Mouse (Mus musculus) left cerebral cortex, postnatal 4 days (tissue): ENCODE results near the gene Sorcs3. TPM values are rescaled to one million over a fixed set of nuclear protein-coding genes. Genes with fewer than 3 reads are reported as not detected.
A peak's percentile ranks its signal among the peaks of the same experiment; 100 is the strongest.

Experiments used
- DNase-seq: peaks from one replicate; pipeline ENCODE4 v3.0.0-alpha.2; 2022
- intact Hi-C: fragments of 180-260 bp; cut with DNase I; formaldehyde crosslinking; loops from one replicate; pipeline ENCODE4 v1.15.1; 2025
- total RNA-seq, 2 experiments: library from RNA; stranded (reverse); gene quantifications; 2 replicates each; pipeline ENCODE4 v1.2.3; 2021

Sorcs3 gene
- total RNA-seq, 2 experiments from 2014 or later, result 15.8 to 20.9 TPM

GRCm38 (mm10) chr19:48368056-48368455 lies 162.2 kb downstream of the Sorcs3 start:
- intact Hi-C loops, result no loop called here
- no peak for DNase-seq

GRCm38 (mm10) chr19:48371787-48372186 lies 166.0 kb downstream of the Sorcs3 start:
- DNase-seq, result no peak
- intact Hi-C loops, result no loop called here

GRCm38 (mm10) chr19:48378006-48378540 lies 172.2 kb downstream of the Sorcs3 start:
- DNase-seq, result peak; percentile 10
- intact Hi-C loops, result no loop called here

- intact Hi-C loops, result no loop called here
- peak; percentile 8 for DNase-seq
Measured at GRCm38 (mm10) chr19:48391551-48391950, 185.7 kb downstream of the Sorcs3 start.

- intact Hi-C loops, result no loop called here
- DNase-seq, result no peak
Measured at GRCm38 (mm10) chr19:48404774-48405495, 199.1 kb downstream of the Sorcs3 start.

- intact Hi-C loops, result no loop called here
- peak; percentile 4 for DNase-seq
Measured at GRCm38 (mm10) chr19:48408221-48408620, 202.4 kb downstream of the Sorcs3 start.

GRCm38 (mm10) chr19:48411332-48411731 lies 205.5 kb downstream of the Sorcs3 start:
- peak; percentile 4 for DNase-seq
- intact Hi-C loops, result no loop called here

GRCm38 (mm10) chr19:48413836-48414235 lies 208.0 kb downstream of the Sorcs3 start:
- DNase-seq, result peak; percentile 34
- intact Hi-C loops, result no loop called here

- intact Hi-C loops, result no loop called here
- no peak for DNase-seq
Measured at GRCm38 (mm10) chr19:48418356-48418755, 212.5 kb downstream of the Sorcs3 start.

GRCm38 (mm10) chr19:48429263-48429662 lies 223.4 kb downstream of the Sorcs3 start:
- intact Hi-C loops, result no loop called here
- no peak for DNase-seq

- intact Hi-C loops, result no loop called here
- DNase-seq, result peak; percentile 3
Measured at GRCm38 (mm10) chr19:48429755-48430154, 223.9 kb downstream of the Sorcs3 start.

- intact Hi-C loops, result no loop called here
- no peak for DNase-seq
Measured at GRCm38 (mm10) chr19:48430328-48430727, 224.5 kb downstream of the Sorcs3 start.

GRCm38 (mm10) chr19:48438450-48438849 lies 232.6 kb downstream of the Sorcs3 start:
- DNase-seq, result no peak
- intact Hi-C loops, result no loop called here

GRCm38 (mm10) chr19:48461141-48461540 lies 255.3 kb downstream of the Sorcs3 start:
- intact Hi-C loops, result no loop called here

GRCm38 (mm10) chr19:48462426-48462825 lies 256.6 kb downstream of the Sorcs3 start:
- intact Hi-C loops, result no loop called here
- DNase-seq, result no peak

More at GRCm38 (mm10) chr19:48461141-48461540, 255.3 kb downstream of the Sorcs3 start:
- DNase-seq, result no peak

GRCm38 (mm10) chr19:48463494-48463893 lies 257.7 kb downstream of the Sorcs3 start:
- DNase-seq, result no peak
- intact Hi-C loops, result no loop called here

GRCm38 (mm10) chr19:48467471-48467870 lies 261.6 kb downstream of the Sorcs3 start:
- intact Hi-C loops, result no loop called here

GRCm38 (mm10) chr19:48469791-48470410 lies 264.1 kb downstream of the Sorcs3 start:
- intact Hi-C loops, result no loop called here
- DNase-seq, result peak; percentile 38

More at GRCm38 (mm10) chr19:48467471-48467870, 261.6 kb downstream of the Sorcs3 start:
- DNase-seq, result no peak

- intact Hi-C loops, result no loop called here
- no peak for DNase-seq
Measured at GRCm38 (mm10) chr19:48471927-48472326, 266.1 kb downstream of the Sorcs3 start.

- no peak for DNase-seq
- intact Hi-C loops, result no loop called here
Measured at GRCm38 (mm10) chr19:48475784-48476410, 270.1 kb downstream of the Sorcs3 start.

- intact Hi-C loops, result no loop called here
- DNase-seq, result no peak
Measured at GRCm38 (mm10) chr19:48478864-48479263, 273.0 kb downstream of the Sorcs3 start.
